Mouse (Mus musculus) E14TG2a.4 (cell line): ENCODE measurements around the gene Notch1.

Experiments
- CTCF ChIP-seq: conservative IDR thresholded peaks from 2 replicates; pipeline ENCODE4 v1.5.1; 2014; ENCODE audit warnings: low read length
- NANOG ChIP-seq: IDR thresholded peaks from 2 replicates; pipeline ENCODE4 v1.6.1; 2014; ENCODE audit warnings: borderline replicate concordance, low read length, mixed read lengths
- POU5F1 ChIP-seq: IDR thresholded peaks from 2 replicates; pipeline ENCODE4 v1.6.1; 2014; ENCODE audit warnings: low read length, borderline replicate concordance

DNA sequence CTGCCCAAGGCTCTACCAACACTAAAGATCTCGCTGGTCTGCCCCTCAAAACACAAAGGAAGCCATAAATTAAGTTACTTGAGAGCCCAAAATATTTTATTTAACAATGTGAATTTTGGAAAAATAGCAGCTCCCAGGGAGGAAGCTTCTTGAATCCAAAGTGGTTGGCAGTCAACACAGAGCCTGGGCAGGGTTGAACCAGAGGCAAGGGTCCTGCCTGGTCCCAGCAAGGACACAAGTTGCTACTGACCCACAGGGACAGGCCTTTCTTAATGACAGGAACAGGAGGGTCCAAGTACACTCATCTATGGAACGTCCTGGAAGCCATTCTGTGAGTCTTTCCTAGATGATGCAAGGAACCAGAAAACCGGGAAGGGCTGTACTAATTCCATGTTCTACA lies 107.1 kb downstream of the Notch1 start:
- no peak for TF ChIP-seq CTCF
- no peak for TF ChIP-seq NANOG
- TF ChIP-seq POU5F1, result no peak
